Mouse (Mus musculus) lung, embryonic 15.5 days (tissue): ENCODE results near the gene Lclat1. TPM values are rescaled to one million over a fixed set of nuclear protein-coding genes. Genes with fewer than 3 reads are reported as not detected.
A peak's percentile ranks its signal among the peaks of the same experiment; 100 is the strongest.

Experiments used
- ATAC-seq: fragments of 200-750 bp; cut with Nextera tagmentation; 2 replicates; pipeline ENCODE4 v1.8.0; 2017; ENCODE audit warnings: moderate number of reproducible peaks, borderline replicate concordance; ENCODE audit not compliant: low FRiP score, low TSS enrichment; ENCODE audit errors: extremely low read depth
- H3K27ac ChIP-seq: fragments of 300-500 bp; sonication (generic); 2 replicates; pipeline ENCODE4 v1.5.1; 2015; ENCODE audit warnings: moderate library complexity, mild to moderate bottlenecking, inconsistent platforms
- H3K27me3 ChIP-seq: fragments of 300-500 bp; sonication (generic); 2 replicates; pipeline ENCODE4 v1.6.1; 2015; ENCODE audit warnings: inconsistent platforms
- H3K36me3 ChIP-seq: fragments of 300-500 bp; sonication (generic); 2 replicates; pipeline ENCODE4 v1.6.1; 2015; ENCODE audit warnings: inconsistent platforms
- H3K4me1 ChIP-seq: fragments of 300-500 bp; sonication (generic); 2 replicates; pipeline ENCODE4 v1.6.1; 2015; ENCODE audit warnings: inconsistent platforms
- H3K4me2 ChIP-seq: fragments of 300-500 bp; sonication (generic); 2 replicates; pipeline ENCODE4 v1.6.1; 2015; ENCODE audit warnings: inconsistent platforms, mild to moderate bottlenecking, moderate library complexity
- H3K4me3 ChIP-seq: fragments of 300-500 bp; sonication (generic); 2 replicates; pipeline ENCODE4 v1.5.1; 2015; ENCODE audit warnings: mild to moderate bottlenecking, inconsistent platforms
- H3K9ac ChIP-seq: fragments of 300-500 bp; sonication (generic); 2 replicates; pipeline ENCODE4 v1.6.1; 2015; ENCODE audit warnings: inconsistent platforms
- H3K9me3 ChIP-seq: fragments of 300-500 bp; sonication (generic); 2 replicates; pipeline ENCODE4 v1.6.1; 2016; ENCODE audit warnings: inconsistent platforms
- whole genome bisulfite sequencing: fragments of 180-500 bp; shearing (Covaris S2); methylation state at CpG from one replicate; pipeline ENCODE4 v1.1.7; 2015; 5-methylcytosine and 5-hydroxymethylcytosine counted together
- polyA plus RNA-seq: library from polyadenylated mRNA; unstranded; fragments of >200 nt; fragmentation: Nextera tagmentation; extraction: Ambion mirVana; gene quantifications from 2 replicates; pipeline ENCODE4 v1.2.1, GENCODE M21; 2015

Lclat1 gene
- polyA plus RNA-seq, 1 experiment from 2014 or later: 13.4 TPM

DNA sequence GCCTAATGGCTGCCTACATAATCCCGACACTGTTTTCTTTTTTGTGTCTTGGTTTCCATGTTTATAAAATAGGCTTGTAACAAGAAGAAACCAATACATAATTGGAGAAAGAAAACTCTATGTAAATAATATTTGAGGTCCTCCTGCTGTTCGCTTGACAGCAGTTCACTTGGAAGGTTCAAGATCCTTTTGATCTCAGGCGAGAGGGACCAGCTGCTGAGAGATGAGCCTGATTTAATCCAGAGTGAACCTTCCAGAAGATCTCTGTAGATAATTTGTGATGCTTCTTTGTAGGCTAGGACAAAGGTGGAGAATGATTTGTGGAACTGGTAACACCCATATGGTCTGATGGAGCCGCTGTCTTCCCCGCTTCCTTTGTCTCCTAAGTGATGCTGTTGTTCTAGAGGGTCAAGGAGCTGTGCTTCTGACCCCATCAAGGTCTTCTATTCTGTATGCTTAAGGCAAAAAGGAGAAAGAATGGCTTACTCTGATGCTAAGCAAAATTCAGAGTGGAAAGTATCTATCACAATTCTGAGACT is 36.0 kb upstream of the Lclat1 start:
- ATAC-seq: peak; percentile 53
- Histone ChIP-seq H3K4me2 (no peak overlapping the region), H3K4me3 (no peak overlapping the region), H3K27me3 (no peaks in the 10 kb centered on the region), H3K4me1 (peaks cover 48% of the 10 kb centered on the region), H3K9ac (no peak overlapping the region), H3K27ac (peak overlapping the region; percentile 89), H3K36me3 (no peaks in the 10 kb centered on the region), H3K9me3 (no peaks in the 10 kb centered on the region)
- WGBS: 45% methylated on average over 5 of the region's 5 CpGs

DNA sequence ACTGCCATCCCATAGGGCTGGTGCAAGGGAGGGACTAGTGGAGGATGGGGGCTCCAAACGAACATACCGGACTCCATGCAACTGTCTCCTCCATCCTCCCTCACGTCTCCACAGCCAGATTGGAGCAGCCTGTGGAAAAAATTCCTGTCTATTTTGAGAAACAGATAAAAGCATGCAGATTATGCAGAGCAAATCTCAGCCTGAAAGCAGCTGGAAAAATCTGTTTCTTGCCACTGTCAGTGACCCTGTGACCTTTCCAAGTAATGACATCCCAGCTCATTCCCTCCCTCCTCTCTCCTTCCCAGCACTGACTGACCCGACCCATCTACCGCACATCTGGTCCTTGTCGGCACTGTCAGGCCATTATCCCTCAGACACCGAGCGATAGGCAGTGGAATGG is 35.5 kb upstream of the Lclat1 start:
- Histone ChIP-seq H3K36me3 (no peaks in the 10 kb centered on the region), H3K9ac (no peak overlapping the region), H3K4me3 (no peak overlapping the region), H3K27ac (peak overlapping the region; percentile 89), H3K4me1 (peaks cover 46% of the 10 kb centered on the region), H3K4me2 (no peak overlapping the region), H3K9me3 (no peaks in the 10 kb centered on the region), H3K27me3 (no peaks in the 10 kb centered on the region)
- 30% methylated on average over 8 of the region's 8 CpGs for WGBS
- ATAC-seq: peak; percentile 96

DNA sequence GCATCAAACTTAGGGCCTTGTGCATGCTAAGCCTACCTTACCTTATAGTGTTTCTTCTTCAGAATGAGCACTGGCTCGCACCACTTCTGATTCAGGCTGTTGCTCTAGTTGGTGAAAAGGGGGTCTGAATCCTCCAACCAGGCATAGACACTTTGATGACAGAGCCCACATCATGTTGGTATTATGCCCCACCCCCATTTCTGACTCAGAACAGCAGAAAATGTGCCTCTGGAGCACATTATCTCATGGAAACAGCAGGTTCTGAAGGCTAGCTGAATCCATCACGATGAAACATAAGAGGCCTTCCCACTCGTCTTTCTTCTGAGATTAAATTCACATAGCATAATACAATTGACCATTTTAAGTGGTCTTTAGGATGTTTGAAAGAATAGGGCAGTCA is 33.2 kb upstream of the Lclat1 start:
- H3K27me3 ChIP-seq: no peaks in the 10 kb centered on the region
- no peak overlapping the region for H3K4me2 ChIP-seq
- no peaks in the 10 kb centered on the region for H3K9me3 ChIP-seq
- ATAC-seq: no peak
- WGBS: 85% methylated on average over 3 of the region's 3 CpGs
- H3K9ac ChIP-seq: no peak overlapping the region
- H3K27ac ChIP-seq: peak overlapping the region; percentile 63
- H3K4me1 ChIP-seq: peaks cover 28% of the 10 kb centered on the region
- H3K4me3 ChIP-seq: no peak overlapping the region
- H3K36me3 ChIP-seq: no peaks in the 10 kb centered on the region

DNA sequence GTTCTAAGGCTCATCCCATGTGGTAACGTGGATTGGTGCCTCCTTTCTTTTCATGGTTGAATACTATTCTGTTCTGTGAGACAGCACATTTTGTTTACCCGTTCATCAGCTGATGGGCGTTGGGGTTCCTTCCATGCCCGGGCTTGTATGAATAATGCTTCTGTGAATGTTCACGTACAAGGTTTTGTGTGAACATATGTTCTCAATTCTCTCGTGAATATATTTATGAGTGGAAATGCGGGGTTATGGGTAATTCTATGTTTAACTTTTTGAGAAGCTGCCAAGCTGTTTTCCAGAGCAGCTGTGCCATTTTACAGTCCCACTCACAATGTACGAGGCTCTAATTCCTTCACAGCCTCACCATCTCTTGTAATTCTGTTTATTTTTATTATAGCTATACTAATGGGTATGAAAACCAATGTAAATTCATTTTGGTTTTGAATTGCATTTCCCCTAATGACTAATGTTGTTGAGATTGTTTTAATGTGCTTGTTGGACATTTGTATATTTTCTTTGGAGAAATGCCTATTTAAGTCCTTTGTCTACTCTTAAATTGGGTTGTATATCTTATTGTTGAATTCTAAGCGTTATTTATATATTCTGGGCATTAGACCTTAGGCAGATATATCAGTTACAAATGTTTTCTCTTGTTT is 32.4 kb upstream of the Lclat1 start:
- no peak overlapping the region for H3K9ac ChIP-seq
- peaks cover 27% of the 10 kb centered on the region for H3K4me1 ChIP-seq
- H3K4me2 ChIP-seq: no peak overlapping the region
- no peaks in the 10 kb centered on the region for H3K27me3 ChIP-seq
- H3K9me3 ChIP-seq: no peaks in the 10 kb centered on the region
- H3K4me3 ChIP-seq: no peak overlapping the region
- peak overlapping the region; percentile 63 for H3K27ac ChIP-seq
- ATAC-seq: no peak
- WGBS: 50% methylated on average over 9 of the region's 9 CpGs
- H3K36me3 ChIP-seq: no peaks in the 10 kb centered on the region

DNA sequence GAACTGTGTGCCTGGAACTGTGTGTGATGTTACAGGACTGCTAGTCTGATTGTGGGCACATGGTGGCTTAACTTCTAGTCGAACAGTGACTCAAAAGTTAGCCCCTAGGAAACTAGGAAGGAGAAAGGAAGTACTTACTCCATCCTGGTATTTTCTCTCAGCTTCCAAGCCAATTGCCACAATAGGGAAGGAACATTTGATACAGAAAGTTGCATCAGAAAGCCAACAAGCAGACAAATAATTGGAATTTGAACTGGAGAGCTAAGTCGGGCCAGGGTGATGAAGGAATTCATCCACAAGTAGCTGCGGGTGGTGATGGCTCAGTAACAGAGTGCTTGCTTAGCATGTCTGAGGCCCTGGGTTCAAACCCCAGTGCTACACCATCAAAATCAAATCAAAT is 30.1 kb upstream of the Lclat1 start:
- no peaks in the 10 kb centered on the region for H3K36me3 ChIP-seq
- no peaks in the 10 kb centered on the region for H3K27me3 ChIP-seq
- H3K27ac ChIP-seq: no peak overlapping the region
- no peak for ATAC-seq
- WGBS: 76% methylated on average over 3 of the region's 3 CpGs
- H3K9ac ChIP-seq: no peak overlapping the region
- H3K9me3 ChIP-seq: no peaks in the 10 kb centered on the region
- H3K4me1 ChIP-seq: peaks cover 19% of the 10 kb centered on the region
- H3K4me3 ChIP-seq: no peak overlapping the region
- no peak overlapping the region for H3K4me2 ChIP-seq

DNA sequence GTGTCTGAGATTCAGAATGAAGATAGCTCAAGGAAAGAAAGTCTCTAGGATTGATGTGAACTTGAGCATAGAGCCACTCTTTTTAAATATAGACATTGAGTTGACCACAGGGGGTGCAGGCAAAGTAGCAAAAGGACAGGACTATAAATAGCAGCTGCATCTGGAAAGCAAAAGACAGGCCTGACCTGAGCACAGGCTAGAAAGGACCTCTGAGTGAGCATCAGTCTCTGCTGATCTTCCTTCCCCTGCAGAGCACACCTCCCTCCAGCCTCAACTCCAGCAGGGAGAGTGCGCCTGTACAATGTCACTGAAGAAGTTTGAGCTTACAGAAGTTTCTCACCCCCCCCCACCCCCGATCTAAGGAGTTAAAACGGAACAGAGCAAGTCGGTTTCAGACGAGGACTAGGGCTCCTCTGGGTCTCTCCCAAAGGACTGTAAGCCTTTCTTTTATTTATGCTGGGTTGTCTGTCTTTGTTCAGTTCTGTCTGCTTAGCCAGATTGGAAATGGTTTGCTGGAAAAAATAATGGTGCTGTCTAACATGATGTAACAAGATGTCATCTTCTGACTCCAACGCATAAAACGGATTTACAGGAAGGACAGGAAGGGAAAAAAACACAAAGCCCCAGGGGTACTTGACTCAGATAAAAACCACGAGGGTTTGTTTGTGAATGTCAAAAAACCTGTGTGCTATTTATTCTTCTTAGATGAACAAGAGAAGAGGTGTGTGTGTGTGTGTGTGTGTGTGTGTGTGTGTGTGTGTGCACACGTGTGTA is 26.2 kb upstream of the Lclat1 start:
- no peak for ATAC-seq
- Histone ChIP-seq H3K27me3 (no peaks in the 10 kb centered on the region), H3K27ac (no peak overlapping the region), H3K4me2 (no peak overlapping the region), H3K36me3 (no peaks in the 10 kb centered on the region), H3K4me1 (peaks cover 11% of the 10 kb centered on the region; the same call in 1 of the 2 replicates), H3K4me3 (no peak overlapping the region), H3K9me3 (no peaks in the 10 kb centered on the region), H3K9ac (no peak overlapping the region)
- WGBS: 40% methylated on average over 9 of the region's 9 CpGs

DNA sequence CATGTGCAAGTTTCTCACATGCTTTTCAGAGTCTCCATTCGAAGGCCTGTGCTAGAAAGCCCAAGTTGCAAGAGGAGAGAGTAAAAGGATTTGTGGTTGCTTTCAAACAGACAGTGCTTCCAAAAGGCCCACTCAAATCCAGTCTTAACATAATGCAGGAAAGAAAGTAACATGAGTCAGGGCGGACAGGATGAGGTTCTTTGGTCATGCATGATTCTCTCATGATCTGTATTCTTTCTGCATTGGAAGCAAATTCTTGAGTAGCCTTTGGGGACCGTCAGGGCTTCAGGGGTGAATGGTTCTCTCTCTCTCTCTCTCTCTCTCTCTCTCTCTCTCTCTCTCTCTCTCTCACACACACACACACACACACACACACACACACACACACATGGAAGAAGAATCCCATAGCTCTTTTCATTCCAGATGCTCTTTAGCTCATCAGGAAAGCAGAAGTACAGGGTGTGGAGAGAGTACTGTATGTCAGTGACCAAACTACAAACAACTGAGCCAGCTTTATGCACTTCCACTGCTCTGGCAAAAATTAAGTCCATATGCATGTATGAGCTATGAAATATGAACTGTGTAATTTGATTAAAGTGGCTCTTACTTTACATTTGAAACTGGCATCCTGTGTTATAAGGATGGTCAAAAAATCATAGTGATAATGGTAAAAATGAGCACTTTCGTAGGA is 25.1 kb upstream of the Lclat1 start:
- Histone ChIP-seq H3K9ac (no peak overlapping the region), H3K36me3 (no peaks in the 10 kb centered on the region), H3K4me2 (no peak overlapping the region), H3K4me1 (peaks cover 8% of the 10 kb centered on the region; the same call in 1 of the 2 replicates), H3K27ac (no peak overlapping the region), H3K4me3 (no peak overlapping the region), H3K27me3 (no peaks in the 10 kb centered on the region), H3K9me3 (no peaks in the 10 kb centered on the region)
- ATAC-seq: no peak
- WGBS: 84% methylated on average over 4 of the region's 4 CpGs

DNA sequence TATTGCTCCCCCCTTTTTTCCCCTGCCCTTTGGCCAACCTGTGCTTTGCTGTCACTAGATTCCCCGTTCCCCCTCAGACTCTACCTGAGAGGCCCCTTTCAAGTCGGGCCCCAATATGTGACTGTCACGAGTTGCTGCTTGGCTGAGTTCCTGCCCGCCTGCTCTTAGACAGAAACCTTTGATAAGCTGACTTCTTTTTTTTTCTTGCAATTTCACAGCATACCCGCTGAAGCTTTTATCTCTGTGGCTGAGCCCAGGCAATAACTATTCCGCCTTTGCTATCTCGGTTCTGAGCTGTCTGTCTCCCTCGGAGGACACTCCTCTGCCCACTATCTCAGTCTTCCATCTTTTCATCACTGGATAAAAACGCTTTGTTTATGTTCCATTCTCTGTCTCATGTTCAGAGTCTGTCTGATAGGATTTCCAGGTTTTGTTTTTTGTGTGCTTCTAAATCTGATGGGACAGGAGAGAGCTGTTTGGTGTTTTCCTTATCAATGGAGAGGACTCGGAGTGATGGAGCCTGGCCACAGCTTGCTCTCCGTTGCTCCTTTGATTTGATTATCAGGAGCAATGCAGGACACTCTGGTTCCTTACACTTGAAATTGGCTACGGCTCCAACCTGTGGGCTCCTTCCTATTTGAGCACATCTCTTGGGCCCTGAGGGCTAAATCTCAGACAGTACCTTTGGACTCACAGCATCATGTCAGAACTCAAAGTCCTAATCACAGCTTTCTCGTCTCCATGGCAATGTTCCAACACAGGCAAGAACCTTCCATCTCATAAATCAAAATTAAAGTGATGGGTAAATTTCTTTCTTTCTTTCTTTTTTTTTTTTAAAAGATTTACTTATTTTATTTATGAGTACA is 20.5 kb upstream of the Lclat1 start:
- Histone ChIP-seq H3K36me3 (no peaks in the 10 kb centered on the region), H3K9ac (no peak overlapping the region), H3K4me2 (no peak overlapping the region), H3K27ac (no peak overlapping the region), H3K4me3 (no peak overlapping the region), H3K9me3 (no peaks in the 10 kb centered on the region), H3K4me1 (no peaks in the 10 kb centered on the region), H3K27me3 (no peaks in the 10 kb centered on the region)
- WGBS: 24% methylated on average over 13 of the region's 13 CpGs
- ATAC-seq: no peak

DNA sequence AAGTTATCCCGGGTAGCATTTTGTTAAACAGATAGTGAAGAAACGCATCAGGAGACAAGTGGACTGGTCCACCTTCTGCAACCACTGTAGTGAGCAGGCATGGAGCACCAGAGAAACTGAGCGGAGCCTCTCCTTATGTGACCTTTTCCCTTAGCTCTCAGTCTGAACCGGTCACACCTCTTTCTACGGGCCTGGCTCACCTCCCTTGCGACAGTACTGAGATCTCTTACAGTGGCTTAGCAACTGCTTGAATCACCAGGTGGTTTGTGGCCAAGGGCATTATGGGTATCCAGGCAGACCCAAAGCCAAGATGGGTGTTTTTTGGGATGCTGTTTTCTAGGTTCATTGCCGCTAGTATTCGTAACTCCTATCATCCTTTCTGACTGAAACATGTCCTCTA is 16.4 kb upstream of the Lclat1 start:
- Histone ChIP-seq H3K9me3 (no peaks in the 10 kb centered on the region), H3K27ac (peak overlapping the region; percentile 79), H3K27me3 (no peaks in the 10 kb centered on the region), H3K4me1 (peaks cover 8% of the 10 kb centered on the region), H3K4me3 (no peak overlapping the region), H3K9ac (no peak overlapping the region), H3K4me2 (no peak overlapping the region), H3K36me3 (no peaks in the 10 kb centered on the region)
- ATAC-seq: no peak
- 86% methylated on average over 8 of the region's 8 CpGs for WGBS

DNA sequence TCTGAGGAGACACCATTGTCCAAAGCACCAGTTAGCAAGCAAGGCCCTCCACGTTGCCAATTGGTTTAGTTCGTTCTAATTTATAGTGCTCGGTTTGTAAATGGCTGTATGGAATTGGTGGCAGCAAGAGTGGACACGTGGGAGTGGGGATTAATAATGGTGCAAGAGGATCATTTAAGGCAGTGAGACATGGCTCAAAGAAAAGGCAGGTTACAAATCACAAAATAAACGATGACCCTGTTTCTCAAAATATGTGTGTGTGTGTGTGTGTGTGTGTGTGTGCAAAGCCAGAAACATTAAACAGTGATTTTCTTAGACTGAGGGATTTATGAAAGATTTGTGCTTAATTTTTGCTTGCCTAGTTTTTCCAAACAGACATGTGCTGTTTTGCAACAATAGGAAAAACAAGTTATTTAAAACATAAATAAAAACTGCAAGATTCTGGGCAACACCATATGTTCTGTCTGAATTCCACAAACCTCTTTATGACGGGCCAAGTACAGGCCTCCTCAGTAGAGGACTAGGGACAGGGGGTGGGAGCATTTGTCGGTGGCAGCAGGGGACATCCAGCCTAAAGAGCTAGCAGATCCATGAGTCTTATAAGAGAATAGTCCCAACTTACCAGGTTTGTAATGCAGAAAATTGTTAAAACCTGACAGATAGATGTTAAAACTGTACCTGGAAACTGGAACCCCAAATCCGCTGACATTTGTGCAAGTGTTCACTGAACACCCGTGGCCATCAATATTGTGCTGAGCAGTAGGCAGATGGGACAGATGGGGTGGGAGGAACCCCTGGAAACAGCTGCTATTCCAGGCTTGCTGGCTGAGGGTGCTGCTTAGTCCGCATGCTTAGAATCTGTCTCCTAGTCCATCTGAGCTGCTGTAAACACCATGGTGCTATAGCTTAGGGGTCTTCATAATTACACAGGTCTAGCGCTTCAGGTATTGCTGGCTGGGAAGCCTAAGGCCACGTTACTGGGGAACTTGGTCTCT is 15.4 kb upstream of the Lclat1 start:
- Histone ChIP-seq H3K4me3 (no peak overlapping the region), H3K9ac (no peak overlapping the region), H3K9me3 (no peaks in the 10 kb centered on the region), H3K36me3 (no peaks in the 10 kb centered on the region), H3K4me2 (no peak overlapping the region), H3K27ac (peak overlapping the region; percentile 79), H3K27me3 (no peaks in the 10 kb centered on the region), H3K4me1 (peaks cover 8% of the 10 kb centered on the region)
- WGBS: 61% methylated on average over 12 of the region's 12 CpGs
- ATAC-seq: peak; percentile 92
